Mouse (Mus musculus) ZHBTc4 (cell line): ENCODE results near the gene Ccdc43.

Experiments used
- DNase-seq: peaks from one replicate; pipeline ENCODE4 v3.0.0-alpha.2; 2011; ENCODE audit warnings: low read depth, low spot score

The Ccdc43 gene

DNA sequence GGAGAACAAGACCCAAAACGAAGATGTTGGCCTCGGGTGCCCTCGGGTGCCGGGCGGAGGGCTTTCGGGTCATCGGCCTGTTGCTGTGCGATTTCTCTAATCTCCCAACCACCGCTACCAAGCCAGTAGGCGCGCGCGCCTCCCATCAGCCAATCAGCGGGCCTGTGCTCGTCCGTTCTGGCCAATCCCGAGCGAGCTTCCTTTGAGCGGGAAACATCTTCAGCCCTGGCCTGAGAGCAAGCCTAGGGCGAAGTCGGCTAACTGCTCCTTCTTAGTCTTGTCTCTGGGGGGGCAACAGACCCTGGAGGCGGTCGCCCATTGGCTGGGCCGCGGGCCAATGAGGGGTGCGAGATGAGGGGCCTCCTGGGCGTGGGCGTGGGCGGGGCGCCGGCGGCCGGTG, 32.4 kb downstream of the Ccdc43 start:
- peak; percentile 91 for DNase-seq

GRCm38 (mm10) chr11:102663416-102663815, 34.2 kb downstream of the Ccdc43 start, which contains the start of gene Meioc:
Meioc (plus strand) TSS chr11:102663716.
- DNase-seq: no peak

DNA sequence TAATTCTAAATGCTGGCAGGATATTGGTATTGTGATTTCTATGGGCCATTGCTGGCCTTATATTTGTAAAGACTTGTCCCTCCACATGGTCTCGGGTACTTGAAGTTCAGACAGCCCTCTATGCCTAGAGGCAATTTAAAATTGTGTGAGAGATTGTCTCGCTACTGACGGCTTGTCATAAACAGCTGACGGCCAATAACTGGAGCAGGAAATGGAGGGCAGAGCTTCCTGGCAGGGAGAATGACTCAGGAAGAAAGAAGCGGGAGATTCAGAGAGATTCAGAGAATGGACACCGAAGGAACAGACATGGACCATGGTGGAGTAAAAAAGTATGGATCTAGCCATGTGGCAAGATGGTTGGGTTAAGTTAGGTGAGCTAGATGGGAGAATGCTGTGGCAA, 40.7 kb downstream of the Ccdc43 start:
- DNase-seq: no peak

DNA sequence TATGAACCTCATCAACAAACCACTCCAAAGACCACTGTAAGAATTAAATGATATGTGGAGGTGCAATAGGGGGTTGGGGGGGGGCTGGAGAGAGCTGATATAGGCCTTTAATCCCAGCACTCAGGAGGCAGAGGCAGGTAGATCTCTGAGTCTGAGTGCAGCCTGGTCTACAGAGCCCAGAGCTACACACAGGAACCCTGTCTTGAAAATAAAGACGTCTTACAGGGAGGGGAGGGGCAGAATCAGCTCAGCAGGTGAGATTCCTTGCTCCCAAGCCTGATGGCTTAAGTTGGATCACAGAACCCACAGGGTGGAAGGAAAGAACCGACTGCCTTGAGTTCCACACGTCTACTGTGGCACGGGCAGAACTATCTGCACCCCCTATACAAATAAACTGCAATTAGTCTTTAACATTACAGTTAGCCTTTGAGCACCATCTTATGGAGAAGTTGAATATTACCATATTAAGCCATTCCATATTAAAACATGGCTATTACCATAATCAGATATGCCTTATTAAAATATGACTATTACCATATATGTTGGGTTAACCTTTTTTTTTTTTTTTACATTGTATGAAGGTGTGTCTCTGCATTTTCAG, 41.2 kb downstream of the Ccdc43 start:
- DNase-seq: no peak

GRCm38 (mm10) chr11:102655888-102656287, 41.7 kb downstream of the Ccdc43 start:
- DNase-seq: no peak

DNA sequence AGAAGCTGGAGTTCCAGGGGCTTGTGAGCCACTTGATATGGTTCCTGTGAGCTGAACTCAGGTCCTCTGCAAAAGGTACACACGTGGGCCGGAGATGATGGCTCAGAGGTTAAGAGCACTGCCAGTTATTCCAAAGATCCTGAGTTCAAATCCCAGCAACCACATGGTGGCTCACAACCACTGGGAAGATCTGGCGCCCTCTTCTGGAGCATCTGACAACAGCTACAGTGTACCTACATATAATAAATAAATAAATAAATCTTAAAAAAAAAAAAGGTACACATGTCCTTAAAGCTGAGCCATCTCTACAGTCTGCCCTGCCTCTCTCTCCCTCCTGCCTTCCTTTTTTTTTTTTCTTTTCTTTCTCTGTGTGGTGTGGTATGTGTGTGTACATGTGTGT, 44.7 kb downstream of the Ccdc43 start:
- peak; percentile 62 for DNase-seq

DNA sequence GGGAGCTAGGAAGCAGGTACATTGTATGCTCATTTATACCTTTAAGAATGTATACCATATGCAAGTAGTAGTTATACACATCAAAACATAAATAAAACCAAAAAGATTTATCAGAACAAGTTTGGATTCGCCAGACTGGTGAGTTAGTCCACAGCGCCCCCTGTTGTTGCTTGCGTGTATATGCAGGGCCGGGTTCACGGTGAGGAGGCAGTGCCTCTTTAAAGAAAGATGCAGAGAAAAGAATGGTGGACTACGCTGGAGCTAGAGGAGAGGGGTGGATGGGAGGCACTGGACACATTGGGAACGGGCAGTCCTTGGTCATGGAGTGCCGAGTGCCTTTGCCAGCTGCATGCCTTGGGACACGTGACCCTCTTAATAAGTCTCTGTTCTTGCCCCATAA, 46.2 kb downstream of the Ccdc43 start:
- DNase-seq: peak; percentile 78

- DNase-seq: no peak
These were observed 49.7 kb downstream of the Ccdc43 start for GRCm38 (mm10) chr11:102647885-102648284.

GRCm38 (mm10) chr11:102646226-102646625, 51.4 kb downstream of the Ccdc43 start:
- DNase-seq: no peak

DNA sequence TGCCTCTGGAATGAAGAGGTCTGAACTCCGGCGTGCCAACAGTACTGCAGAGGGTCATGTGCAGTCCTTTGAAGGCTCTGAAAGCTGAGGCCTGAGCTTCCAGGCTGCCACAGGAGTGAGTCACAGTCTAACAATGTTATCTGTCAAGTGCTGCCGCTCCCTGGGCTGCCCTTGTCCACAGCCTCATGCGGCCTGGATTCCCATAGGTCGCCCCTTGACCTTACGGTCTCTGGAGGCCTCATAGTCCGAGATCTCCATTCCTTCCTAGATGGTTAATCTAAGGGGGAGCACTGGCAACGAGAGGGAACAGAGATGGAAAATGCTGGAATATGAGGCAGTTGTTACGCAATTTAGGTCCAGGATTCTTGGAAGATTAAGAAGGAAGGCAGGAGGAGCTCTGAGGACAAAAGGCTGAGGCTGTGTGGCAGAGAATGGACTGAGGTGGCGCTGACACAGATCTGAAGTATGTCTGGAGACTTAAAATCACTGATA, 53.6 kb downstream of the Ccdc43 start:
- DNase-seq: no peak

DNA sequence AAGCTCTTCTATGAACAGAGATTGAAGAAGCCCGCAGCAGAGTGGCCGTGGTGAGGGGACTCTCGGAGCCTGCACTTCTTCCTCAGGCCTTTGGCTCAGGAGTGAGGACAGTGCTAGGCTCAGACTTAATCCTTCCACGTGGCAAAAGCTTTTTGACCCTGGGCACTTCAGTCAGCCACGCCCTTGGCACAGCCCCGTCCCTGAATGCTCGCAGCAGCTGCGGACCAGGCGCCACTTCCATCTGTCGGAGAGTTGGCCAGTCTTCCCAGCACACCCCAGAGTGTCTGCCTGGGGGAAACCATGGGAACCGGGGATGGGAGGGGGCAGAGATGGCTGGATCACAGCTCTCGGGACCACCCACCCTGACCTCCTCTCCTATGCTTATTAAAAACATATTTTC, 60.7 kb downstream of the Ccdc43 start:
- no peak for DNase-seq
